Mouse (Mus musculus): ENCODE data around the gene Sin3a.

Gene Sin3a

DNA sequence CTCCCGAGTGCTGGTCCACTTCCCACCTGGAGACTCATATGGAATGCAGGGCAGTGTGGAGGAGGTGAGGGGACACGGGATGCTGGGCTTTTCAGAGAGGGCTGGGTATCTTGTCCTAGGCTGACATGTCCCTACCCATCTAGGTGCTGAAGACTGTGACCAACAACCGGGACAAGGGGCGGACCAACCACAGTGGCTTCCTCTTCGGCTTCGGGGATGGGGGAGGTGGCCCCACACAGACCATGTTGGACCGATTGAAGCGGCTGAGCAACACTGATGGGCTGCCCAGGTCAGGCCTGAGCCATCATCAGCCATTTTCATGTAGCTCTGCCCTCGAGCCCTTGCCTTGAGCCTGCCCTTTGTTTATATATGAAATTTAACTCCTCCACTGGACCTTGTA is 65.9 kb downstream of the Sin3a start:
- no peak for DNase-seq (ENCODE audit: low spot score in 2 of 2)

DNA sequence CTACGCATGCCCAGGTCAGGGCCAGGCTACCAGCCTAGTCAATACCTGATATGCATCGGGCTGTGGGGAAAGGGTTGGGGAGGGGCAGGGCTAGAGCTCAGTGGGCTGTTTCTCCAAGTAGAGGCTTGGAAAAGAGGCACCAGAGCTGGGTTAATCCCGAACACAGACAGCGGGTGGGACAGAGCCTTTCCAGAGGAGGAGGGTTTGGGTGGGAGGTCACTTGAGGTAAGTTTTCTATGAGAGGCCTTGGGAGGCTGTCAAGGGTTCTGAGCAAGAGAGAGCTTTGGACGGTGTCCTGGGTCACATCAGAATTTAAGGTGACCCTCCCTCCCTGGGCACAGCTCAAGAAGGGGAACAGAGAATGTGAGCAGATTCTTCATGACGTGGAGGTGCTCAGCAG is 66.7 kb downstream of the Sin3a start:
- no peak for DNase-seq (ENCODE audit: low spot score in 2 of 2)

DNA sequence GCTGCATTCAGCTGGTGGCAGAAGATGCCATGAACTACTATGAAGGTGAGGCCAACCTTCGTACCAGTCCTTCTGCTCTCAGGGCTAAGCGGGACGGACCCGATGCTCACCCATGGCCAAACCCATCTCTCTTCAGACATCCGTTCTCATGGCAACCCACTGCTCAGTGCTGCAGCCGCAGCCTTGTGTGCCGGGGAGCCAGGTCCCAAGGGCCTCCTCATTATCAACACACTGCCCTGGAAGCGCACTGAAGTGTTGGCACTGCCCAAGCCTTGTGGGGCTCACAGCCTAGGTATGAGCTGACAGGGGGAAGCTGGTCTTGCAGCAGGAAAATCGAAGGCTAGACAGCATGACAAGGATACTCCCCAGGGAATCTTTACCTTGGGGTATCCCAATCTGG is 67.3 kb downstream of the Sin3a start:
- no peak for DNase-seq (ENCODE audit: low spot score in 2 of 2)

DNA sequence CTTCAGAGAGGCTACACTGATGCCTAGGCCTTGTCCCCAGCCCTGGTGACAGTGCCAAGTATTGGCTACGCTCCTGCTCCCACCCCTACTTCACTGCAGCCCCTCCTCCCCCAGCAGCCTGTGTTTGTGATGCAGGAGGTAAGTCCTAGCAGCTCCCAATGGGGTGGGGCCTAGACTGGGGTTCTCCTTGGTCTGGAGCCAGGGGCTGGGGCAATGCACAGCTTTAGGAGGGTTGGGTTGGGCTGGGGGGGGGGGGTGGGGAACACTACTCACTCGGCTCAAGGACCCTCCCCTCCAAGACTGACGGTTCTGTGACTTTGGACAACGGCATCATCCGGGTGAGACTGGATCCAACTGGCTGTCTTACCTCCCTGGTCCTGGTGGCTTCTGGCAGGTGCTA is 67.7 kb downstream of the Sin3a start:
- no peak for DNase-seq (ENCODE audit: low spot score in 2 of 2)

DNA sequence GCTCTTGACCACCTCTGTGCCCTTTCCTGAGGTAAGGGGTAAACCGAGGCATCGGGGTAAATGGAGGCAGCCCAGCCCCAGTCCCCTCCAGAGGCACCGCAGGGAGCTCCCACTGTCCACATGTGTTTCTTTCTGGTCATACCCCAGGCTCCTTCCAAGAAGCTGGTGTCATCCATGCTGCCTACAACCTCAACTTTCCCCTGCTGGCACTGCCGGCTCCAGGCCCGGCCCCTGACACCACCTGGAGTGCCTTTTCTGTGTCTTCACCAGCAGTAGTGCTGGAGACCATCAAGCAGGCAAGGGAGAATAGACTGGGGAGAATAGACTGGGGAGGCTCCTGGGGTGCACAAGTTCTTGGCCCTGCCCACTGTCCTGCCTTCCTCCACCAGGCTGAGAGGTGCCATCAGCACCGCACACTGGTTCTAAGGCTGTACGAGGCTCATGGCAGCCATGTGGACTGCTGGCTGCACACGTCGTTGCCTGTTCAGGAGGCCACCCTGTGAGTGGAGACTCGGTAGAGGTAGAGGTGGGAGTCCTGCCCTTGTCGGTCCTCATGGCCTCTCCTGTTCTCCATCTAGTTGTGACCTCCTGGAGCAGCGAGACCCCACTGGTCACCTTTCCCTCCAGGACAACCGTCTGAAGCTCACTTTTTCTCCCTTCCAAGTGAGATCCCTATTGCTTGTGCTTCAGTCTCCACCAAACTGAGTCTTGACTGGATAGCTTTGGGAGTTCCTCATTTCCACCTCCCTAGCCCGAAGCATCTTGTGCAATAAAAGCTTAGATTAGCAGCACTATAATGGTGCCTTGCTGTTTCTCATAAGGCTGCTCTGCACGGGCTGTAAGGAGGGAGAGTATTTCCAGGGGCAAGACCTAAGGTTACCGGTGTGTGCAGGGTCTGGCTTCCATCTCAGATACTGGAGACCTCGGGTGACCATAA is 69.8 kb downstream of the Sin3a start:
- no peak for DNase-seq (ENCODE audit: low spot score in 2 of 2)

DNA sequence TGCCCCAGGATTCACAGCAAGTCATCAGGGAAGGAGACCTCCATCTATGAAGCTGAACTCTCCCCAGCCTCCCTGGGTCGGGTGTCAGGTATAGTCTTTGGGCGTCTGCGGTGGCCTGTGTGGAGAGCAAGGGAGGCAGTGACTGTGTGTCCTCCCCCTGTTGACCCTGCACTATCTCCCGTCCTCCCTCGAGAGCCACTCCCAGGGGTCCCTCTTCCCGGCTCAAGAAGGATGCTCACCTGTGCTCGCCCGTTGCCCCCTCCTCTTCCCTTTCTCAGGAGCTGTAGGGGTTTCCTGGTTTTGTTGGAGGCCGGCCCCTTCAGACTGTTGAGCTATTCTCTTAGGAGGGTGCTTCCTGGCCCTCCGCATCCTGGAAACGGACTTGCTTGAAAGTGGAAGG is 71.4 kb downstream of the Sin3a start:
- DNase-seq (ENCODE audit: low spot score in 2 of 2) = no peak

DNA sequence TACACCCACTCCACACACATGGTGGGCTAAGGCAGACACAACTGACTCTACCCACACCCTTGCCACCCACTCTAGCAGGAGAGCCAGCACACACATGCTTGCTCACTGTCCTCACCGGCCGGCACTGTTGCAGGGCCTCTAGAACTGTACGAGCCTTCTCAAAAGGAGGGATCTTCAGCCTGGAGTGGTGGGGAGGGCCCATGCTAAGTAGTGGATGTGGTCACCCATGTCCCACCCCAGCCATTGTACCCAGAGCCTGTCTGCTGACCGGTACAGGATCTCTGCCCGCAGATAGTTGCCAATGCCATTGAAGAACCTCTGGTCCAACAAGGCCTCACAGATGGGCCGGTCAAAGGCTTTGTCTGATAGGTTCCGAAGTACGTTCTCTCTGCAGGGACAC is 73.0 kb downstream of the Sin3a start:
- DNase-seq (ENCODE audit: low spot score in 2 of 2) = no peak

DNA sequence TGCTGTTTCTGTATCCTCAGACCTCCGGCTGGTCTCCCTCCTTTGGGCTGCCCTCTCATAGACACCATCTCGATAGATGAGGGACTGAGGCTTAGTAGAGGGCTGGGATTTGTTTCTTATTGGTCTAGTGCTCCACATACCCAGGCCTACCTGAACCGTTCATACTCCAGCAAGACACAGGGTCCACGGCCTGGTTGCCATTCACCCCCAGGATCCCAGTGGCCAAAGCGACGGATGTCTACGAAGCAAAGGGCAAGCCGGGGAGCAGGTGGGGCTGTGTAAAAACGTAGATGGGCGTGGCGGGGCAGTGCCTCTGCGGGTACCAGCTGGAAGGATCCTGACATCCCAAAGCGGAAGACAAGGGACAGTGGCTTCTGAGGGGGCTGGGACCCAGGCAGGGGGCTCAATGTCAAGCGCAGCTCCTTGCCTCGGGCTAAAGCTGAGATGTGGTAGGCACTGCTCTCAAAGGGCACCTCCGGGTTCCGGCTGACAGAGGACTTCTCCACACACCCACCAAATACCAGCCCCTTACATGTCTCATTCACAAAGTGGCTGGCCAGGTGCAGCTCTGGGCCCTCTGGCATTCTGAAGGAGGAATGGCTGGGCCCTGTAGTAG is 74.7 kb downstream of the Sin3a start:
- DNase-seq (ENCODE audit: low spot score in 2 of 2) = no peak

DNA sequence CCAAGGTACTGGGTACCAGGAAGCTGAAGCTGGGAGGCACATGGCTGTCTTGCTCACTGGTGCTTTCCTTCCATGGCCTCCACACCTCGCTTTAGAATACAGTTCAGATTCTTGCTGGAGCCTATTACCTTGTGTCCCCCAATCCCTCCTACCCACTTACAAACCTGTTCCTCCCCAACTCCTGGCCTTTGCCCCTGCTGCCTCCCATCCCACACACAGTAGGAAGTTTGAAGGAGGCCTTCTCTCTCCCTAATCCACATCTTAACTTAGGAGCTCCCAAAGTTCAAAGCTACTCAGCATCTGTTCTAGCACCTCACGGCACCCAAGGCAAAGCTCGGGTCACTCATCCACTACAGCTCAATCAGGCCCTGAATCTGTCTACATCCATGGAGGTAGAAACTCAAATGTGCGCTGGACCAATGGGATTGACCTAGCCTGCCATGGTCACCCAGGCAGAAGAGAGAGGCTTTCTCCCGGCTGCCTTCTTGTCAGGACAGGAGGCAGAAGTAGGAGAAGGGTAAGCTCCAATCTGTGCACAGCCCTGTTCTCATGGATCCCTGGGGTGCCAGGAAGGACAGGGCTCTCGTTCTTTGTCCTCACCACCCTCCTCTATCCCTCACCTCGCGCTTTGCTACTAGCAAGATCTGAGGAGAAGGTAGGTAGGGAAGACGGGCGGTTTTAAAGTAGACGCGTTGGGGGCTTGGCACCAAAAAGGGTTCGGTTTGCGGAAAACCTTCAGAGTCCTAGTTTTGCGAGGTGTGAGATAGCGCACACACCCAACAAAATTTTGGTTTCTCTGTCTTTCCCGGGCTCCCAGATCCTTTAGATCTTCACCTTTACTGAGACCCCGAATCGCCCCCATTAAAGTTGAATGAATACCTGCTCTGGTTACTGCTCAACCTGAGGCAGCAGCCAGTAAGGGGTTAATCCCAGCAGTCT is 75.6 kb downstream of the Sin3a start:
- DNase-seq (ENCODE audit: low spot score in 2 of 2) = peak in 1 of 2 experiments; percentile 19

DNA sequence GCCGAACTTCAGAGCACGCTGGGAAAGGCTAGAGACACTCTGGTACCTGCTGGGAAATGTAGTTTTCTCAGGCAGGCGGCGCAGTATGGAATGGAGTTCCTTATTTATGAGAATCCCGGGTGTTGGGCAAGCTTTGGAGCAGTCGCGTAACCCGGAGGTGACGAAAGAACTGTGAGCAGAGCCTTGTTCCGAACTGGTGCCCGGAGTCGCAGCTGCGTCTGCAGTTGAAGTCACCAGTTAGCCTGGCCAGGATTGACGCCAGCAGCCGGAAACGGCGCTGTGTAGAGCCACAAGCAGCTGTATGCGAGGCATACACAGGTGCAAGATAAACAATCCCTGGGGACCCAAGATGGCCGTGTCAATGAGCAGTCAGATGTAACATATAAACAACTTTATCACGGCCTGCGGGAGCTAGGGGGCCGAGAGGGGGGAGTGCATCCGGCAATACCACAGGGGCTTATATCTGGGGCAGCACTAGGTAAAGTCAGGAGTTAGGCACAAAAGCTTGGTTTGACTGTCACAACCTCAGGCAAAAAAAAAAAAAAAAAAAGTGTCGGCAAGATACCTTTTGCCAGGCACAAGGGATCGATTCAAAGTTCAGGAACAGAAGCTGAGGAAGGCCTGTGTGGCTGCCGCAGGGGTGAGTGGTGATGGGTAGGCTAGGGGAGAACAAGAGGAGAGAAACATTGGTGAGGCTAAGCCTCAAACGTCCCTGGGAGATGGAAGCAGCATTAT is 76.5 kb downstream of the Sin3a start, which contains the start of gene Neil1:
Neil1 (minus strand) TSS at position 162 of the 735 bp plus-strand sequence.
- peak; percentile 93 for DNase-seq (ENCODE audit: low spot score in 2 of 2)

DNA sequence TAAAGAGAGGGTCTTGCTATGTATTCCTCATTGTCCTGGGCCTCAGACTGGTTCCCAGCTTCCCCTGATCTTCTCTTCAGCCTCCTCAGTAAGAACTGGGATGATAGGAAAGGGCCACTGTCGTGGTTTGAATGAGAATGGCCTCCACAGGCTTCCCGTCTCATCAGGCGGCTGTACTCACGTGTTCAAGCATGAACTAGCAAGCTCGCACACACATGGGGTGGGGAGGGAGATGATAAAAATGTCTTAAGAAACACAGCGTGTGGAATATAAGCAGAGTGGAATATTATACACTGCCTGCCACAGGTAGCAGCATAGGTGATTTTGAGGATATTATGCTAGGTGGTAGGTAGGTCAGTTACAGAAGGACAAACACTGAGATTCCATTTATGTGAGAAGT is 77.2 kb downstream of the Sin3a start:
- DNase-seq (ENCODE audit: low spot score in 2 of 2) = no peak

DNA sequence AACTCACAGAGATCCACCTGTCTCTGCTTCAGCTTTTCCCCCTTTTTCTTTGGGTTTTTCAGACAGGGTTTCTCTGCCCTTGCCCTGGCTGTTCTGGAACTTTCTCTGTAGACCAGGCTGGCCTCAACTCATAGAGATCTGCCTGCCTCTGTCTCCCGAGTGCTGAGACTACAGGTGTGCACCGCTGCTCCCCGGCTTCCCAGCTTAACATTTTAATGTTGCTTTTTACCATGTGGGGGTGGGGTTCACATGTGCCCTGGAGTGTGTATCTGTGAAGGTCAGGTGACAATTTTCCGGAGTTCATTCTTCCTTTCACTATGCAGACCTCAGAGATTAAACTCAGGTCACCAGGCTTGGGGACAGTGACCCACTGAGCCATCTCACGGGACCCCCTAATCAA is 78.4 kb downstream of the Sin3a start:
- DNase-seq (ENCODE audit: low spot score in 2 of 2) = no peak

DNA sequence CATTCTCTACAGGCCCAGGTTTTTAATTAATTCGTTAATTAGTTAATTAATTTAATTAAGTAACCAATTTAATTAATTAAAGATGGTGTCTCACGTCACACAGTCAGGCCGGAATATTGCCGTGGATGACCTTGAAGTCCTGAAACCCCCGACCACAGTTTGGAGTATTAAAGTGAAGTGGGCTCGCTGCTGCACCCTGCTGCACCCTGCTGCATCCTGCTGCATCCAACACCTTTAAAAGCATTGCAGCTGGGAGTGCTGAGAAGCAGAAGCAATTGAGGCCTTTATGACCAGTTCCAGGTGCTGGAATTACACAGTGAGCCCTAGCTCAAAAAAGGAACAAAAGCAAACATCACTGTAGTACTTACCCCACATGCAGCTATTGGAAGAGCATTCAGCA is 80.5 kb downstream of the Sin3a start:
- no peak for DNase-seq (ENCODE audit: low spot score in 2 of 2)

DNA sequence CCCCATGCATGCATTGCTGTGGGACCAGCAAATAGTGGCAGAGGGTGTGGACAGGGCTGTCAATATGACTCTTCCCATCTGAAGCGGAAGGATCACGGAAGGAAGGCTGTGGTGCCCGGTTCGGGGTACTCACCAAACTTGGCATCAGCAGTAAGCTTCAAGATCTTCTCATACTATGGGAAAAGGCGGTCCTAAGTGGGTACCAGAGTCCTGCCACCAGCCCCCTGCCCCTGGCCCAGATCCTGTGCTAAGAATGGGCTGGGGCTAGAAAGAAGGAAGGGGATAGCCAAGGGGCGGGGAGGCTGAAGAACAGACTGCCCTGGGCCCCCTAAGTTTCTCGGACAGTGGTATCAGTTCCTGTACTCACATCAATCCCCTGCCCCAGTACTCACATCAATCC is 84.5 kb downstream of the Sin3a start:
- no peak for DNase-seq (ENCODE audit: low spot score in 2 of 2)

DNA sequence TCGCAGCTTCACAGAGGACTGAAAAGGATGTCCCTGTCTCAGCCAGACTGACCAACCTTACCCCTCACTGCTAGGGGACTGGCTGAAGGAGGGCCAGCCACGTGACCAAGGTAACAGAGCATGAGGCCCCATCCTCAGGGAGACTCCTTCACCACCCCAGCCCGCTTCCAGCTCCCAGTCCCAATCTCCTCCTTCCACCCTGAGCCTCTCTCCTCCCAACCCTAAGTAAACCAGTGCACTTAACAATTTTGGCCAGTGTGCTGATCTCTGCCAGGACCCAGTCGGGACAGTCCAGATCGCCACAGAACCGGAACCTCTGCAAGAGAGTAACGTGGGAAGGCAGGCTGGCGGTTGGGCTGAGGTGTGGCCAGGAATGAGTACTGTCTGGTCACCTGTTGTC is 85.0 kb downstream of the Sin3a start:
- no peak for DNase-seq (ENCODE audit: low spot score in 2 of 2)

DNA sequence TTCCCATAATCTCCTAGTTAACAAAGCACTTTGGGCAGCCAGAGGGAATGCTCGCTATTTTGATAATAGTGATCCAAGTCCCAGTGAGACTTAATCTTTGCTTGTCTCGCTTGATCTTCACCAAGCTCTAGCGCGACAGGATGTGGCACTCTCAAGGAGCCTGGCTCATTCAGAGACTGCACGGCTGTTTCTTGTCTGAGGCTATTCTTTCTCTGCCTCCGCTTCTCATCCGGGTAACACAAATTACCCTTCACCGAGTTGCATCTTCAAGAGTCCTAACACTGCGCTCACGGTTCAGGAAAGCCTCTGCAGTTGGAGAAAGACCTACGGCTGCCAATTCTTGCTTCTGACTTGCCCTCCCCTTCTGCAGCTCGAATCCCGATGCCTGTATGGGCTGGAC is 85.7 kb downstream of the Sin3a start:
- DNase-seq (ENCODE audit: low spot score in 2 of 2) = no peak

DNA sequence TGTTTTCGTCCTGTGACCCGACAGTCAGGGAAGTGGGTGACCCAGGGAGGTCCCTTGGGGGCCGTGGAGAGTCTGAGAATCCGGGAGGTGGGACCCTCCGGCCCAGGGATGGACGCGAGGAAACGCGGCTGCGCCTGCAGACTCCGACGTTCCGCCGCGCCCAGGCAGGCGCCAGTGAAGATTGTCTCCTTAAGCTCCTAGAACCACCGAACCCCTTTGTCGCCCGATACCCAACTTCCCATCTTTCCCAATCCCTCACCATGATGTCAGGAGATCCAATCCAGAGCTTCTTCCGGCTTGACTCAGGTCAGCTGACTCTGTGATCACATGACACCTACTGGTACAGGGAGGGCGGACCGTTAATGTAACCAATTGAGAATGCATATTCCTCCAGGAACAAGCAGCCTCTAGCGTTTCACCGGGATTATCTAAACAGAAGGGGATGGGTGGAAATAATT is 86.2 kb downstream of the Sin3a start, which contains the start of gene Commd4:
Commd4 (minus strand) TSS at position 319 of the 458 bp plus-strand sequence.
- peak; percentile 93 to 96 for DNase-seq (ENCODE audit: low spot score in 2 of 2)

DNA sequence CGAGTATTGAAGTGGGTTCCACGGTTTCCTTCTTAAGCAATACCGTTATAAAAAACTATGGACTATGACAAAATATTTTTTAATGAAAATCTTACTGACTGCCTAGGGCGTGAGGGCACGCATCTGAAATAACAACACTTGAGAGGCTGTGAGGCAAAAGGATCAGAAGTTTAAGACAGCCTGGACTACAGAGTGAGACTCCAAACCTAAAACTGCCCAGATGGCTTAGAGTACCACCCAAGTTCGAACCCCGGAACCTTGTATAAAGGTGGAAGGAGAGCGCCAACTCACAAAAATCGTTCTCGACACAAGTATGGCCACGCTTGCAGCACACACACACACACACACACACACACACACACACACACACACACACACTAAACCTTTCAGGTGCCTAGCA is 86.7 kb downstream of the Sin3a start:
- no peak for DNase-seq (ENCODE audit: low spot score in 2 of 2)

DNA sequence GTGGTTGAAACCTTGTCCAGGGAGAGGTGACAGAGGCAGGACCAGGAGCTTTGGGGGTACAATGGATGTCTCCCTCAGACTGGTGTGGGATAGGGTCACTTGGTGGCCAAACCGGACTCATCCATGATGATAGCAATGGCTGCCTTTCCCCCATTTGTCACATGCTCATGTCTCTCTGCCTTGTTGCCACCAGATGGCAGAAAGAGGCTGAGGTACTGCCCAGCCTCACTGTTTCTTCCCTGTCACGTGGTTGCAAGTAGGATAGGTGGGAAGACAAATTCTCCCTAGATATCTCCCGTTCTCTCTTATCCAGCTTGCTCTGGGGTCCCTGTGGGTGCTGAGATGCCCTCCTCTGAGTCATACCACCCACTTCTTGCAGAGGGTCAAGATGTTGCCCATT is 90.7 kb downstream of the Sin3a start:
- no peak for DNase-seq (ENCODE audit: low spot score in 2 of 2)

DNA sequence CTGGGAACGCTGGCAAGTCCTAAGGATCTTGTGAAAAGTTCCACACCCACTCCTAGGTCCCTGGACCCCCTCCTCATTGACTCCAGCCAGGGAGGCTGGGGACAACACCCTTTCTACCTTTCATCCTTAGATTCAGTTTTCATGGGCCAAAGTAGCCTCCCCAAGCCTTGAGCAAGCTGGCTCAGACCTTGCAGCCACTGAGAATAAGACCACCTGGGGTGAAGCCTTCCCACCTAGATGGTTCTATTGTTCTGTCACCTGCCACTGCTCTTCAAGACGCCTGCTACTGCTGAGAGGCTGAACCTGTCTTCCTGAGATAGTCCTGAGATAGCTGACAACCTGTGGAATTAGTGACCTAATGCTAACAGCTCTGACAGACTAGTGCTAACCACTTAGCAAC is 91.3 kb downstream of the Sin3a start:
- no peak for DNase-seq (ENCODE audit: low spot score in 2 of 2)

DNA sequence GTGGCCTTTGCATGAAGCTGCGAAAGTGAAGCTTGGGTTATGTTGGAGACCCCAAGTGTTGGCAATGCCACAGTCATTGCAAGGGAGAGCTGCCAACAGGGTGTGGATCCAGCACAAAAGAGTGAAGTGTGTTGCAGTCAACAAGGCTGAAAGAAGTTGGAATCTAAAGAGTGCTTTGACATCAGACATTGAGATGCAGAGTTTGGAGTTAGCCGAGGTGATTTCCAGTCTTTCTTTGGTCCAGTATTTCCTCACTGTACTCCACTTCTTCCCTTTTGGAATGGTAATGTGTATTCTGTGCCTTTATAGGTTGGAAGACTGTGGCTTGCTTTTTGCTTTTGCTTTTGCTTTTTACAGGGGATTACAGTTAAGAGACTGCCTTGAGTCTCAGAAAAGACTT is 94.3 kb downstream of the Sin3a start:
- no peak for DNase-seq (ENCODE audit: low spot score in 2 of 2)

Data from heart, adult 9 months (tissue).